Mouse (Mus musculus) midbrain, postnatal 0 days (tissue): ENCODE measurements around the gene Foxs1. TPM values are rescaled to one million over a fixed set of nuclear protein-coding genes. Genes with fewer than 3 reads are reported as not detected.

Experiments
- ATAC-seq: fragments of 200-750 bp; cut with Nextera tagmentation; 2 replicates; pipeline ENCODE4 v1.8.0; 2017; ENCODE audit warnings: moderate number of reproducible peaks, mild to moderate bottlenecking, moderate TSS enrichment, moderate library complexity; ENCODE audit not compliant: low FRiP score
- DNase-seq: peaks from one replicate; pipeline ENCODE4 v3.0.0-alpha.2; 2015; ENCODE audit warnings: low spot score
- H3K27ac ChIP-seq: fragments of 300-500 bp; sonication (generic); 2 replicates; pipeline ENCODE4 v1.5.1; 2014; ENCODE audit warnings: low read depth, mild to moderate bottlenecking, low read length, mixed read lengths
- H3K27me3 ChIP-seq: fragments of 300-500 bp; sonication (generic); 2 replicates; pipeline ENCODE4 v1.6.1; 2014; ENCODE audit warnings: low read length, control low read depth, mixed read lengths; ENCODE audit not compliant: insufficient read depth
- H3K36me3 ChIP-seq: fragments of 300-500 bp; sonication (generic); 2 replicates; pipeline ENCODE4 v1.6.1; 2014; ENCODE audit warnings: low read length, control low read depth, mixed read lengths; ENCODE audit not compliant: insufficient read depth
- H3K4me1 ChIP-seq: fragments of 300-500 bp; sonication (generic); 2 replicates; pipeline ENCODE4 v1.6.1; 2014; ENCODE audit warnings: mild to moderate bottlenecking, control low read depth, antibody characterized with exemption, low read length, mixed read lengths; ENCODE audit not compliant: insufficient read depth
- H3K4me2 ChIP-seq: fragments of 300-500 bp; sonication (generic); 2 replicates; pipeline ENCODE4 v1.6.1; 2014; ENCODE audit warnings: low read depth, mild to moderate bottlenecking, low read length, mixed read lengths; ENCODE audit not compliant: poor library complexity, severe bottlenecking
- H3K4me3 ChIP-seq: fragments of 300-500 bp; sonication (generic); 2 replicates; pipeline ENCODE4 v1.5.1; 2014; ENCODE audit warnings: low read depth, mild to moderate bottlenecking, low read length, moderate library complexity
- H3K9ac ChIP-seq: fragments of 300-500 bp; sonication (generic); replicated peaks from 2 replicates; pipeline ENCODE4 v1.6.1; 2014; ENCODE audit warnings: mild to moderate bottlenecking, low read length, moderate library complexity, mixed read lengths; ENCODE audit not compliant: poor library complexity, severe bottlenecking
- H3K9me3 ChIP-seq: fragments of 300-500 bp; sonication (generic); 2 replicates; pipeline ENCODE4 v1.6.1; 2016; ENCODE audit warnings: low read length, control low read depth
- CTCF ChIP-seq: IDR thresholded peaks from 2 replicates; pipeline ENCODE4 v1.5.1; 2016; ENCODE audit warnings: antibody characterized with exemption, mild to moderate bottlenecking
- WGBS: fragments of 180-500 bp; shearing (Covaris S2); extraction: QIAGEN DNeasy Blood & Tissue Kit; methylation state at CpG from one replicate; pipeline ENCODE4 v1.1.7; 2014; 5-methylcytosine and 5-hydroxymethylcytosine counted together
- polyA plus RNA-seq: library from polyadenylated mRNA; unstranded; fragments of >200 nt; fragmentation: Nextera tagmentation; extraction: Ambion mirVana; gene quantifications from 2 replicates; pipeline ENCODE4 v1.2.1, GENCODE M21; 2015
- total RNA-seq: library from RNA; depleted of rRNA; stranded (reverse); fragments of >200 nt; gene quantifications from 2 replicates; pipeline ENCODE4 v1.2.3, GENCODE M21; 2014; rRNA removed

The Foxs1 gene
- total and polyA plus RNA-seq, 2 experiments from 2014 or later, result 2.4 to 4.0 TPM

DNA sequence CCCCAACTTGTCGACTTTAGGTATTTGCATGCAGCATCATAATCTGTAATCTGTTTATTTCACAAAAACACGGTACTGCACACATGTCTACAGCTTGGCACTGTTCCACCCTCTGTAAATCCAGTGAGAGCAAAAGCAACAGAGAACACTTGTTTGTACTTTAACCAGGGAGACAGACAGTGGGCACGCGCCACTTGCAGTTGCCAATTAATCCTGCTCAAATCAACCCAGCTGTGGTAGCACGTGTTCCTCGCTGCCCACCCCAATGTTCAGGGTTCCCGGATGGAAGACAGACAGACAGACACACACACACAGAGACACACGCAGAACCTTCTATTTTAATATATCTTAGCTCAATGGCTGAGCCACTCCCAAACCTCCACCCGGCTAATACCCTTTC lies 37.2 kb downstream of the Foxs1 start:
- Histone ChIP-seq H3K36me3 (no peaks in the 10 kb centered on the region), H3K9ac (no peak overlapping the region), H3K4me2 (no peak overlapping the region), H3K4me3 (no peak overlapping the region), H3K4me1 (no peaks in the 10 kb centered on the region), H3K27me3 (no peaks in the 10 kb centered on the region), H3K9me3 (no peaks in the 10 kb centered on the region), H3K27ac (no peak overlapping the region)
- 88% methylated on average over 9 of the region's 9 CpGs for WGBS
- TF ChIP-seq CTCF, result no peak
- DNase-seq, result no peak
- no peak for ATAC-seq

DNA sequence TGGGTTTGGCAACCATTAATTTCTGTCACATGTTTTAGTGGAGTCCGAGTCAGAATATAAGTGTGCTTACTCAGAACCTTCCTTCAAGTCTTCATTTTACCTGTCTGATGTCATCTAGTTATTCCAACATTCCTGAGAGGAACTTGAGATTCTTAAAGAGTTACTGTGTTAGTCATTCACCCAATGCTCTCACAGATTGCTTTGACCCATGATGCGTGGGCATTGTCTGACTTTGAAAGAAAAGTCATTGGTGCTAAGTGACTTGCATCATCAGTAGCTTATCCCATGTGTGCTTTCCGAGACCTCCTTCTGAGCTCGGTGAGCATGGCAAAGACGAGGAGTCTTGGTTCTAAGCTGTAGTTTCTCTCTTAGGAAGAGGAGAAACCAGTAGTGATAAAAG lies 44.2 kb downstream of the Foxs1 start:
- TF ChIP-seq CTCF, result no peak
- H3K9ac ChIP-seq, result no peak overlapping the region
- H3K36me3 ChIP-seq, result no peaks in the 10 kb centered on the region
- DNase-seq, result no peak
- H3K9me3 ChIP-seq, result no peaks in the 10 kb centered on the region
- no peak overlapping the region for H3K27ac ChIP-seq
- no peaks in the 10 kb centered on the region for H3K4me1 ChIP-seq
- no peak overlapping the region for H3K4me3 ChIP-seq
- H3K4me2 ChIP-seq, result no peak overlapping the region
- H3K27me3 ChIP-seq, result no peaks in the 10 kb centered on the region
- 90% methylated on average over 5 of the region's 5 CpGs for WGBS
- ATAC-seq, result no peak

DNA sequence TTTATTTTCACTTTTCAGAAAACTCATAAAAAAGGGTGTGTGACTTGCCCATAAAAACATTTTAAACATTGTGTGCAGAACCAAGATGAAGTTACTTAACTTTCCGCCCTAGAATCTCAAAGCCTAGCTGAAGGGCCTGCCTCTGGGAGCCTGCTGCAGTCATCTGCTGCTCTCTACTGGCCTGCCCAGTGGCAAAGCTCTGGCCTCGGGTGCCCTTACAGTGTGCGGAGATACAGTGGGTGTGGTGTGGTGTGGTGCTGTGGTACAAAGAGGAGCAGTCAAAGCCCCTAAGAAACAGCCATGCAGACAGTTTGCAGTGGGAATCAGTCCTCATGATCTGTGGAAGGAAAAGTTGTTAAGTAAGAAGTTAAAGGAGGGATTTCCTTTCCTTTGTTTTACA lies 45.8 kb downstream of the Foxs1 start:
- no peak for TF ChIP-seq CTCF
- no peak overlapping the region for H3K4me2 ChIP-seq
- no peaks in the 10 kb centered on the region for H3K4me1 ChIP-seq
- H3K27me3 ChIP-seq, result no peaks in the 10 kb centered on the region
- ATAC-seq (no peak), DNase-seq (no peak)
- WGBS, result 93% methylated on average over 3 of the region's 3 CpGs
- H3K4me3 ChIP-seq, result no peak overlapping the region
- no peaks in the 10 kb centered on the region for H3K36me3 ChIP-seq
- no peak overlapping the region for H3K9ac ChIP-seq
- no peaks in the 10 kb centered on the region for H3K9me3 ChIP-seq
- no peak overlapping the region for H3K27ac ChIP-seq

DNA sequence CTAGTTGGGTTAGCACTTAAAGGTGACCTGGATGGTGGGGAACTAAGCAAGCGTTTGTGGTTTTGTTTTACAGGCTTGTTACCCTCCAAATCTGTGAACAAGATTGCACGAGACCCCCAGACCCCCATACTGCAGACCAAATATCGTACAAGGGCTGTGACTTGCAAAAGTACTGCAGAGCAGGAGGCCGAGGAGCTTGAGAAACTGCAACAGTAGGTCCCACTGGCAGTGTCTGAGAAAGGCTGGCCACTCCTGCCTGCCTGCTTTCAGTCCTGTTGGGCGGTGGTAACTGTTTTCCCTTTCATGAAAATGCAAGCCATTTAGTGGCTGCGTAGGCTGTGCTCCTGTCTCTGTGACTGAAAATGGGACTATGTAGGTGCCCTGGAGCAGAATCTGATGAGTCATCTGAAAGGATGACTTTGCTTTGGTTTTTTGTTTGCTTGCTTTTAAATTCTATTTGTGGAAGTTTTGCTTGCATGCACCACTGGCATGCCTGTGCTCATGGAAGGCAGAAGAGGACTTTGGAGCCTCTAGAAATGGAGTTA lies 48.8 kb downstream of the Foxs1 start:
- Histone ChIP-seq H3K27ac (no peak overlapping the region), H3K4me2 (no peak overlapping the region), H3K9me3 (no peaks in the 10 kb centered on the region), H3K4me1 (no peaks in the 10 kb centered on the region), H3K4me3 (no peak overlapping the region), H3K27me3 (no peaks in the 10 kb centered on the region), H3K36me3 (no peaks in the 10 kb centered on the region), H3K9ac (no peak overlapping the region)
- DNase-seq (no peak), ATAC-seq (no peak)
- TF ChIP-seq CTCF, result no peak
- WGBS, result 94% methylated on average over 6 of the region's 6 CpGs

Other genes starting within 250 kb of the Foxs1 start
- gene Mcts2, start 246.2 kb downstream of the Foxs1 start, total RNA-seq, result 14.5 and 21.8 TPM in 2 replicates
- 28.0 and 28.1 TPM in 2 replicates for gene Mcts2, start 246.2 kb downstream of the Foxs1 start, polyA plus RNA-seq
- gene Id1, start 197.0 kb downstream of the Foxs1 start, total RNA-seq, result 69.6 and 71.7 TPM in 2 replicates
- 52.6 and 58.3 TPM in 2 replicates for gene Id1, start 197.0 kb downstream of the Foxs1 start, polyA plus RNA-seq
- 2.0 and 6.8 TPM in 2 replicates for gene Cox4i2, start 179.0 kb downstream of the Foxs1 start, total RNA-seq
- gene Cox4i2, start 179.0 kb downstream of the Foxs1 start, polyA plus RNA-seq, result 3.3 and 4.5 TPM in 2 replicates
- 124 and 133 TPM in 2 replicates for gene Bcl2l1, start 101.5 kb downstream of the Foxs1 start, total RNA-seq
- gene Bcl2l1, start 101.5 kb downstream of the Foxs1 start, polyA plus RNA-seq, result 150 and 158 TPM in 2 replicates
- gene Tpx2, start 85.2 kb downstream of the Foxs1 start, total RNA-seq, result 4.2 and 4.7 TPM in 2 replicates
- gene Tpx2, start 85.2 kb downstream of the Foxs1 start, polyA plus RNA-seq, result 4.6 and 4.8 TPM in 2 replicates
- 0.16 TPM in 1 of 2 replicates, not detected in the other for gene Mylk2, start 21.9 kb downstream of the Foxs1 start, total RNA-seq
- 0.05 TPM in 1 of 2 replicates, not detected in the other for gene Mylk2, start 21.9 kb downstream of the Foxs1 start, polyA plus RNA-seq
- 44.9 and 47.1 TPM in 2 replicates for gene Dusp15, start 18.5 kb upstream of the Foxs1 start, total RNA-seq
- 24.6 and 25.2 TPM in 2 replicates for gene Dusp15, start 18.5 kb upstream of the Foxs1 start, polyA plus RNA-seq
- 4.9 and 7.8 TPM in 2 replicates for gene Ttll9, start 29.3 kb upstream of the Foxs1 start, total RNA-seq
- 7.6 and 7.9 TPM in 2 replicates for gene Ttll9, start 29.3 kb upstream of the Foxs1 start, polyA plus RNA-seq
- gene Pdrg1, start 82.2 kb upstream of the Foxs1 start, total RNA-seq, result 54.5 and 60.7 TPM in 2 replicates
- 240 and 249 TPM in 2 replicates for gene Pdrg1, start 82.2 kb upstream of the Foxs1 start, polyA plus RNA-seq
- 34.0 and 35.5 TPM in 2 replicates for gene Xkr7, start 98.6 kb upstream of the Foxs1 start, total RNA-seq
- gene Xkr7, start 98.6 kb upstream of the Foxs1 start, polyA plus RNA-seq, result 1.1 and 1.4 TPM in 2 replicates
- gene Ccm2l, start 132.7 kb upstream of the Foxs1 start, total RNA-seq, result 4.5 and 7.0 TPM in 2 replicates
- 1.1 and 1.3 TPM in 2 replicates for gene Ccm2l, start 132.7 kb upstream of the Foxs1 start, polyA plus RNA-seq
- gene Hck, start 175.3 kb upstream of the Foxs1 start, total RNA-seq, result 11.7 and 13.7 TPM in 2 replicates
- 8.7 and 9.6 TPM in 2 replicates for gene Hck, start 175.3 kb upstream of the Foxs1 start, polyA plus RNA-seq
- gene Tm9sf4, start 228.1 kb upstream of the Foxs1 start, total RNA-seq, result 61.9 and 64.5 TPM in 2 replicates
- 72.2 and 84.2 TPM in 2 replicates for gene Tm9sf4, start 228.1 kb upstream of the Foxs1 start, polyA plus RNA-seq